Mouse (Mus musculus) myocyte (in vitro differentiated cells): ENCODE data around the gene Tmem242. TPM values are rescaled to one million over a fixed set of nuclear protein-coding genes. Genes with fewer than 3 reads are reported as not detected.

Source experiments
- H3K27me3 ChIP-seq: one replicate; pipeline ENCODE4 v1.6.1; 2011; ENCODE audit not compliant: control insufficient read depth, insufficient read depth, insufficient read length
- H3K36me3 ChIP-seq: one replicate; pipeline ENCODE4 v1.6.1; 2011; ENCODE audit not compliant: control insufficient read depth, insufficient read depth
- H3K4me2 ChIP-seq: one replicate; pipeline ENCODE4 v1.6.1; 2011; ENCODE audit warnings: low read depth, control low read depth
- H3K4me3 ChIP-seq: one replicate; pipeline ENCODE4 v1.5.1; 2011; ENCODE audit warnings: mild to moderate bottlenecking, control low read depth, moderate library complexity
- H3K79me2 ChIP-seq: one replicate; pipeline ENCODE4 v1.6.1; 2011; ENCODE audit not compliant: control insufficient read depth, insufficient read depth
- H3ac ChIP-seq: one replicate; pipeline ENCODE4 v1.6.1; 2011; ENCODE audit not compliant: control insufficient read depth, insufficient read length
- CEBPB ChIP-seq: IDR thresholded peaks from 2 replicates; pipeline ENCODE4 v1.6.1; 2011; ENCODE audit warnings: mild to moderate bottlenecking, moderate library complexity; ENCODE audit not compliant: poor library complexity, insufficient read depth, severe bottlenecking
- E2F4 ChIP-seq: IDR thresholded peaks from one replicate; pipeline ENCODE4 v1.6.1; 2011; ENCODE audit warnings: mild to moderate bottlenecking, control low read depth, moderate library complexity; ENCODE audit not compliant: insufficient read depth
- MAX ChIP-seq: IDR thresholded peaks from one replicate; pipeline ENCODE4 v1.6.1; 2011; ENCODE audit warnings: low read depth, mild to moderate bottlenecking, control low read depth
- MYOD1 ChIP-seq, 3 experiments: IDR thresholded peaks; one replicate each; pipeline ENCODE4 v1.6.1; 2011; ENCODE audit warnings: control low read depth in 2 of 3, low read depth in 2 of 3, mild to moderate bottlenecking in 2 of 3, moderate library complexity in 1 of 3; ENCODE audit not compliant: insufficient read length in 2 of 3, control insufficient read depth in 1 of 3
- MYOG ChIP-seq, 3 experiments: IDR thresholded peaks; one replicate each; pipeline ENCODE4 v1.6.1; 2011; ENCODE audit warnings: control low read depth in 2 of 3, low read depth in 2 of 3, mild to moderate bottlenecking in 2 of 3; ENCODE audit not compliant: insufficient read length in 2 of 3, control insufficient read depth in 1 of 3, insufficient read depth in 1 of 3
- POLR2A ChIP-seq: IDR thresholded peaks from one replicate; pipeline ENCODE4 v1.6.1; 2011; ENCODE audit warnings: low read depth, mild to moderate bottlenecking, control low read depth, moderate library complexity; ENCODE audit not compliant: insufficient read length
- POLR2AphosphoS2 ChIP-seq: IDR thresholded peaks from one replicate; pipeline ENCODE4 v1.6.1; 2011; ENCODE audit warnings: low read depth, control low read depth; ENCODE audit not compliant: insufficient read length
- REST ChIP-seq: IDR thresholded peaks from one replicate; pipeline ENCODE4 v1.6.1; 2011; ENCODE audit warnings: mild to moderate bottlenecking, control low read depth, moderate library complexity; ENCODE audit not compliant: insufficient read depth, insufficient read length
- SRF ChIP-seq: IDR thresholded peaks from one replicate; pipeline ENCODE4 v1.6.1; 2011; ENCODE audit warnings: low read depth; ENCODE audit not compliant: control insufficient read depth, insufficient read length
- TCF12 ChIP-seq: IDR thresholded peaks from one replicate; pipeline ENCODE4 v1.6.1; 2011; ENCODE audit warnings: mild to moderate bottlenecking, control low read depth; ENCODE audit not compliant: poor library complexity, insufficient read depth, severe bottlenecking
- TCF3 ChIP-seq: IDR thresholded peaks from one replicate; pipeline ENCODE4 v1.6.1; 2011; ENCODE audit warnings: low read depth, control low read depth; ENCODE audit not compliant: insufficient read length
- USF1 ChIP-seq: IDR thresholded peaks from one replicate; pipeline ENCODE4 v1.6.1; 2011; ENCODE audit warnings: low read depth, mild to moderate bottlenecking, control low read depth, moderate library complexity
- polyA plus RNA-seq: library from polyadenylated mRNA; unstranded; fragments of >200 nt; fragmentation: generic; extraction: Trizol; gene quantifications from one replicate; pipeline ENCODE4 v1.2.1, GENCODE M21; 2012; ENCODE audit warnings: missing spikeins

Tmem242 gene
- 80.9 TPM for polyA plus RNA-seq

DNA sequence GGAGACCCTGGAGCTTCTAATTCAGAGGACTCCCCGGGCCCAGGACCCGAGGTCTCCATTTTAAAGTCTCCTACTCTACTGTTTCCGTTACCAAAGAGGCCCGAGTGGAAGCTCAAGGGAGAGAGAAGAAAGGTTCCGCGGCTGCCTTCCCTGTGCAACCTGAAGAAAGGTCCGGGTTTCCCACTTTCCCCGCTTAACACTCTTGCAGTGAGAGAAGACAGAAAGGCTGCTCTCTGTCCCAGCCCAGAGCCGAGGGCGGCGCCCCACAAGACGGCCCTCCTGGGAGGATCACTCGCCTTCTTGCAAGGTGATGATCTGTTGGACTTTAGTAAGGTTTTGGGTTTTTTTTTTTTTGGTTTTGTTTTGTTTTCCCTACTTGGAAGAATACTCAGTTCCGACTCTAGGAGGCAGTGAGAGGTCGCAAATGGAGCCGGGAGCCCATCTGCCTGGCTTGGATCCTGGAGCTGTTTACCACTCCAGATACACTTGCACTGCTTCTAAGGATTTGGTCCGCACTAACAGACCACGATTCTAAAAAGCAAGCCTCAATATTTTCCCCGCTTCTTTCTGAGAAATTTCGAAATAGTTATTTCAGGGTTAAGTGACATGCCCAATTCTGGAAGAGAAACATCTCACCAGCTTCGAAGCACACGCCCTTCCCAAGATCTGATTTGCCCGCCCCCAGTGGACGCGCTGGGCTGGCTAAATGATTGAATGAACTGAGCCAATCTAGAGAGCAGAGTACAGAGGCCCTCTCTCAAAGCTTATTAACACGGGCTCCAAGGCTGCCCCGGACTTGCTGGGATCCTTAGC lies at the start of gene Tmem242:
TSS of gene Tmem242 (minus strand) at position 101 of the 813 bp plus-strand sequence.
- Histone ChIP-seq H3ac (peak within 1 kb of the TSS; percentile 63), H3K4me3 (peak within 1 kb of the TSS; percentile 87), H3K79me2 (peaks cover 9% of the 10 kb centered on the region), H3K4me2 (peak within 1 kb of the TSS; percentile 94), H3K27me3 (no peaks in the 10 kb centered on the region), H3K36me3 (no peaks in the 10 kb centered on the region)
- TF ChIP-seq SRF (no peak), CEBPB (0 out of 2 replicates have a peak, but pooled peaks have one; percentile 12), MYOG (IDR thresholded peaks at IDR 0.05; ENCODE audit: control insufficient read depth in 1 of 3, insufficient read depth in 1 of 3, insufficient read length in 2 of 3, low read depth in 2 of 3) (peak in 1 of 3 experiments; percentile 15), POLR2A (no peak), POLR2AphosphoS2 (no peak), E2F4 (peak; percentile 50), USF1 (peak; percentile 6), TCF12 (no peak), REST (no peak), TCF3 (no peak), MYOD1 (IDR thresholded peaks at IDR 0.05; ENCODE audit: control insufficient read depth in 1 of 3, insufficient read length in 2 of 3, low read depth in 2 of 3) (no peak), MAX (no peak)

DNA sequence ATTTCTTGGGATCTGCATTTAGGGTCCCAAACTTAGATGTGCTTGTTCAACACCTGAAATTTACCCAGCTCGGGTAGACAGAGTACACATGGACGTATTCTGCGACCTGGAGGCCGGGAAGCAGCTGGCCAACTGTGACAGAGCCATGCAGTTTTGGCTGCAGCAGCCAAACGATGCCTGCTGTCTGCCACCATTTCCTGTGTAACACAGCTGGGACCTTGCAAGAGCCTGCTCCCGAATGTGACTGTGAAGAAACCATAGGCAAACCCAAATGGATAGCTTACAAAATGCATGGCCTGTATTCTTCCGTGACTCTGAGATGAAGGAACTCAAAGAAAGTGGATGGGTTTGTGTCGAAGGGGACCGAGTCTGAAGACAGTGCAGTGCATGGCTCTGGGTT lies 48.1 kb upstream of the Tmem242 start:
- no peak for TF ChIP-seq MYOD1 (IDR thresholded peaks at IDR 0.05; ENCODE audit: control insufficient read depth in 1 of 3, insufficient read length in 2 of 3, low read depth in 2 of 3)
- TF ChIP-seq TCF12, result no peak
- no peak for TF ChIP-seq CEBPB
- TF ChIP-seq SRF, result no peak
- no peak for TF ChIP-seq TCF3
- TF ChIP-seq E2F4, result no peak
- TF ChIP-seq MYOG (IDR thresholded peaks at IDR 0.05; ENCODE audit: control insufficient read depth in 1 of 3, insufficient read depth in 1 of 3, insufficient read length in 2 of 3, low read depth in 2 of 3), result no peak
- no peak for TF ChIP-seq POLR2A
- no peak for TF ChIP-seq REST
- no peak for TF ChIP-seq USF1
- TF ChIP-seq POLR2AphosphoS2, result no peak
- TF ChIP-seq MAX, result no peak
- H3K4me2 ChIP-seq, result no peak overlapping the region
- H3ac ChIP-seq, result no peak overlapping the region
- no peaks in the 10 kb centered on the region for H3K79me2 ChIP-seq
- H3K36me3 ChIP-seq, result no peaks in the 10 kb centered on the region
- no peak overlapping the region for H3K4me3 ChIP-seq
- H3K27me3 ChIP-seq, result peaks cover 36% of the 10 kb centered on the region

GRCm38 (mm10) chr17:5484663-5485062 lies 44.6 kb upstream of the Tmem242 start:
- no peak overlapping the region for H3K4me2 ChIP-seq
- H3K4me3 ChIP-seq, result no peak overlapping the region
- no peak for TF ChIP-seq POLR2A
- TF ChIP-seq E2F4, result no peak
- no peak for TF ChIP-seq REST
- no peak for TF ChIP-seq POLR2AphosphoS2
- TF ChIP-seq SRF, result no peak
- no peak for TF ChIP-seq USF1
- TF ChIP-seq TCF3, result no peak
- TF ChIP-seq MYOD1 (IDR thresholded peaks at IDR 0.05; ENCODE audit: control insufficient read depth in 1 of 3, insufficient read length in 2 of 3, low read depth in 2 of 3), result no peak
- TF ChIP-seq MAX, result no peak
- no peak for TF ChIP-seq TCF12
- no peak for TF ChIP-seq MYOG (IDR thresholded peaks at IDR 0.05; ENCODE audit: control insufficient read depth in 1 of 3, insufficient read depth in 1 of 3, insufficient read length in 2 of 3, low read depth in 2 of 3)
- H3ac ChIP-seq, result no peak overlapping the region
- H3K36me3 ChIP-seq, result no peaks in the 10 kb centered on the region
- no peaks in the 10 kb centered on the region for H3K79me2 ChIP-seq
- H3K27me3 ChIP-seq, result peaks cover 41% of the 10 kb centered on the region

DNA sequence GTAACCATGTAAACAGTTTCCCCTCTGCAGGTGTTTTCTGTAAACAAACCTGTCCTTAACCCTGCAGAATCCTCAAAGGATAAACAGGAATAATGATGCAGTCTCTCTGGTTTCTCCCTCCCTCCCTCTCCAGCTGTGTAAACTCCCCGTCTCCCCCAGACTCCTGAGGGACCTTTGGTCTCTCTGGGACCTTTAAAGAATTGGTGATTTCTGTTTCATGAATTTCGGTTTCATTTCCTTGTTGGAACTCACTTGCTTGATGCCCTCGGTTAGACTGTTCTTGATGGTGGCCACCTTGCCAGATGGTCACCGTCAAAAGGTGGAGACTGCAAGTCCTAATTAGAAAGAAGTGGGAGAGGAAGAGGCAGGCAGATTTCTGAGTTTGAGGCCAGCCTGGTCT lies 43.4 kb upstream of the Tmem242 start:
- H3K27me3 ChIP-seq, result peaks cover 33% of the 10 kb centered on the region
- no peak overlapping the region for H3K4me2 ChIP-seq
- no peak overlapping the region for H3ac ChIP-seq
- H3K4me3 ChIP-seq, result no peak overlapping the region
- H3K79me2 ChIP-seq, result no peaks in the 10 kb centered on the region
- no peak for TF ChIP-seq USF1
- no peaks in the 10 kb centered on the region for H3K36me3 ChIP-seq
